Mouse (Mus musculus) macrophage (primary cell): ENCODE measurements around the gene Cldn15. TPM values are rescaled to one million over a fixed set of nuclear protein-coding genes. Genes with fewer than 3 reads are reported as not detected.

ENCODE experiments used
- H3K27ac ChIP-seq: fragments of 350-480 bp; formaldehyde crosslinking; 2 replicates; pipeline ENCODE4 v1.9.0; 2021
- H3K36me3 ChIP-seq: fragments of 350-480 bp; formaldehyde crosslinking; 2 replicates; pipeline ENCODE4 v1.9.0; 2021; ENCODE audit errors: inconsistent target
- H3K4me3 ChIP-seq: fragments of 350-480 bp; formaldehyde crosslinking; 2 replicates; pipeline ENCODE4 v1.9.0; 2021; ENCODE audit errors: inconsistent target
- H3K79me2 ChIP-seq: fragments of 350-480 bp; formaldehyde crosslinking; 2 replicates; pipeline ENCODE4 v1.9.0; 2021; ENCODE audit errors: inconsistent target
- WGBS: methylation state at CpG from one replicate; pipeline ENCODE4 v1.1.7; 2026; ENCODE audit warnings: inconsistent platforms; ENCODE audit not compliant: missing documents; 5-methylcytosine and 5-hydroxymethylcytosine counted together
- polyA plus RNA-seq: library from polyadenylated mRNA; stranded (reverse); fragments of 250-400 nt; gene quantifications from 3 replicates; pipeline ENCODE4 v1.2.4, GENCODE M21; 2018; ENCODE audit warnings: inconsistent platforms

Cldn15 gene
- polyA plus RNA-seq, 1 experiment from 2014 or later: not detected

DNA sequence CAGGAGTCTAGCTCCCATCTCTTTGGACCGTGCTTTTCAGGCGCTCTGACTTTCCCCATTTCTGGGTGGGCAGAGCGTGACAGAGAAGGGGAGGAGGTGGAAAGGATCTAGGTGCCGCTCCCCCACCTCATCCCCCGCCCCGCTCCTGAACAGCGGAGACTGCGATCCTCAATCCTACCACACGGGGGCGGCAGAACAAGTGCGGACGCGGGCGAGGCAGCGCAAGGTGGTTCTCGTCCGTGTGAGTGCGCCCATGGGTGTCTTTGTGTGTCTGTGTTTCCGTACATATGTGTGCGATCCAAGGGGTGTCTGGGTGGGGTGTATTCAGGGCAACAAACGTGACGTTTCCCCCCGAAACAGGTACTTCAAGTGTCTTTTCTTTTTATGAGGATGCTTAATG is 58.7 kb downstream of the Cldn15 start:
- H3K4me3 ChIP-seq: no peak overlapping the region
- 2% methylated on average over 21 of the region's 23 CpGs for WGBS
- H3K27ac ChIP-seq: no peak overlapping the region
- H3K36me3 ChIP-seq: no peaks in the 10 kb centered on the region
- H3K79me2 ChIP-seq: no peaks in the 10 kb centered on the region

Other genes starting within 250 kb of the Cldn15 start
- not detected in 3 replicates for gene Col26a1, start 83.4 kb upstream of the Cldn15 start, polyA plus RNA-seq
- 17.1 to 26.4 TPM (median 22.7 TPM) in 3 replicates for gene Ift22, start 58.5 kb upstream of the Cldn15 start, polyA plus RNA-seq
- gene Fis1, start 13.3 kb upstream of the Cldn15 start, polyA plus RNA-seq: 118 to 217 TPM (median 182 TPM) in 3 replicates
- 93.2 to 105 TPM (median 102 TPM) in 3 replicates for gene Plod3, start 20.4 kb downstream of the Cldn15 start, polyA plus RNA-seq
- gene Znhit1, start 21.4 kb downstream of the Cldn15 start, polyA plus RNA-seq: 81.1 to 121 TPM (median 96.1 TPM) in 3 replicates
- not detected in 3 replicates for gene Vgf, start 59.8 kb downstream of the Cldn15 start, polyA plus RNA-seq
- gene Ap1s1, start 79.5 kb downstream of the Cldn15 start, polyA plus RNA-seq: 120 to 219 TPM (median 131 TPM) in 3 replicates
- 0.69 to 5.1 TPM (median 0.75 TPM) in 3 replicates for gene Serpine1, start 105.7 kb downstream of the Cldn15 start, polyA plus RNA-seq
- gene Trim56, start 149.6 kb downstream of the Cldn15 start, polyA plus RNA-seq: 12.2 to 19.7 TPM (median 16.6 TPM) in 3 replicates
- gene Muc3, start 182.7 kb downstream of the Cldn15 start, polyA plus RNA-seq: not detected in 3 replicates
- gene Muc3a, start 245.8 kb downstream of the Cldn15 start, polyA plus RNA-seq: not detected in 3 replicates